Mouse (Mus musculus): Measurements from ENCODE around the gene Scyl3. TPM values are rescaled to one million over a fixed set of nuclear protein-coding genes. Genes with fewer than 3 reads are reported as not detected.

Scyl3 gene
- total RNA-seq, 2 experiments from 2014 or later = 9.0 to 9.1 TPM

DNA sequence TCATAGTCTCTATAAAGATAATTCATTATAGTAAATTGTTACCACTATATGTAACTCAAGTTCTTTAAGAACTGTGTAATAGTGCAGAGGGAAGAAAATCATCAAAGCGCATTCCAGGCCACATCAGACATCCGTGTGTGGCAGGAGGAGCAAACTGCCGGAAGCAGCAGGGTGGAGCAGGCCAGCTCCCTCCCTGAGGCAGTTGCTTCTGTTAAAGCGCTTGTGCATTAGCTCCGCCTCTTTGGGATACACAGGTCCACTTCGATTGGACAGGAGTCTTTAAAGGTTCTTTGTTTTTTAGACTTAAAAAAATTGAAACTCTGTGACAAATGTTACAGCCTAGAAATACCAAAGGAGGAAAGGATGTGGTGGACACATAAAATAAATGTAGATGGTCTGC lies 13.2 kb downstream of the Scyl3 start:
- no peak for DNase-seq
- intact Hi-C loops (cut with DNase I) = no loop called here

DNA sequence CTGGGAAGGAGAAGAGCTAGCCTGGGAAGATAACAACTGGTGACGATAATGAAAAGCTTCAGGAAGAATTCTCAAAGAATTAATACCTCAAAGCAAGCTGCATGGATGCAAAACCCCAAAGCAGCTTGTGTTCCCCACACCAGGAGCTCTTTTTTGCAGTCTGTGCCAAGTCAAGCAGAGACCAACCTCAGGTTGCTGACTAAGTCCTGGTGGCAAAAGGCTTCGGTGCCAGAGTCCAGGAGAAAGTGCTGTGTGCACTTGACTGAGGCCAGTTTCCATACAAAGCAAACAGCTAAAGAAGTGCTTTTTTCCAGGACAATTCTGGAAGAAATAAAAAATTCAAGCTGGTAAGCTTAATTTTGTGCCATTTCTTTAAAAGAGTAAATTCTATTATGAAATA lies 24.5 kb downstream of the Scyl3 start:
- intact Hi-C loops (cut with DNase I) = no loop called here

DNA sequence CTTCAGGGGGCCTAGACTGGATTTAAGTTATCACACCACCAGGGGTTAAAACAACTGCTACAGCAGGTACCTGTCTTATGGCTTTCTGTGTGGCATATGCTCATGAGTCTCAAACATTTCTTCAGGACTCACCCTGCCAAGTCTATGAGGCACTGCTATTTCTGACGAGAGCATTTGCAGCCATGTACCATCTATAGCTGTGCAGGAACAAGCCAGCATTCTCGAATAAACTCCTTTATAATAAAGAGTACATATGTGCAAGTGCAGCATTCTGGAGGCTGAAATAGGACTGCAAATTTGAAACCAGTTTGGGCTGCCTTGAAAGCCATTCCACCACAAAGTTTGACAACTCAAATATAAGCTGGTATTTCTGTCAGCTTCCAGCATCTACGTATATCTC lies 29.1 kb downstream of the Scyl3 start:
- intact Hi-C loops (cut with DNase I) = no loop called here

More for the DNA sequence above, 24.5 kb downstream of the Scyl3 start:
- DNase-seq = no peak

DNA sequence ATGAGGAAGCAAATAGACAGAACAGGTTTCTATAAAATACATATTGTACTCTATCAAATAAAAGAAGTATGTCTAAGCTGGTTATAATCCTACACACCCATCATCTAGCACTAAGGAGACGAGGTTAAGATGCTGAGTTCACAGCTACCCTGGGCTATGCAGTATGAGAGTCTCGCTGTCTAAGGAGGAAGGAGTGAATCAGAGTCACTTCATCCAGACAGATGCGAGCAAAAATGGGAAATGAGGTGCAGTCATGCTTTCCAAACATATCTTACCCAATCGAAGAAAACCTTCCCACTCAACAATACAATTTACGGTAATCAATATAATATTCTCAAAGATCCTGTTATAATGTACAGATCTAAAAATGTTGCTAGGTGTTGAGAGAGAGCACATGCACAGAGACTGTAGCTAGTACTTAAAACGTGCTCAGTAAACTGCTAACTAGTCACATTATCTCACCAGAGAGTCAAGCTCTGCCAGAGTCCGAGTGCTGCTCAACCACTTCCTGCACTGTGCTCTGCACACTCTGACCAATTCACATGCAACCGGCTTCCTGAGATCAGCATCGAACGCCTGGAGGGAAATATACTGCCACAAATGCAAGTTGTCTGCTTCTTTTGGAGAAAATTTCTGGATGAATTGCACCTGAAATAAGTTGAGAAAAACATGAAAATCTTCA lies 35.2 kb downstream of the Scyl3 start:
- no peak for DNase-seq
- intact Hi-C loops (cut with DNase I) = no loop called here

More for the DNA sequence above, 29.1 kb downstream of the Scyl3 start:
- DNase-seq = no peak

DNA sequence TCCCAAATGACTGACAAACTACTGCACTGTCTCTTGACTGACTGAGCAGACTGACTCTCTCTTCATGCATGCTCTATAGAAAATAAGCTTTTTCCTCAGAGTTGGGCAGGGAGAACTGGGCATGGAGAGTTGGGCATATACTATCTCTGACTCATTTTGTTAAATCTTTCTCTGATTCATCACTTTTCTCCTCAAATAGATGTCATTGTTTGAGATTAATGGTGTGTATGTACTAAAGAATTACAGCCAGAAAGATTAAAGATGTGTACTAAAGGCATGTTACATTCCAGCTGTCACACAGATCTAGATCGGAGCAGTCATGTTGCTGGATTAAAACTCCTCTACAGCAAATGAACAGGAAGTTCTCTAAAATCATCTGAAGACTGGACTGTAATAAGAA lies 45.6 kb downstream of the Scyl3 start:
- intact Hi-C loops (cut with DNase I) = no loop called here

DNA sequence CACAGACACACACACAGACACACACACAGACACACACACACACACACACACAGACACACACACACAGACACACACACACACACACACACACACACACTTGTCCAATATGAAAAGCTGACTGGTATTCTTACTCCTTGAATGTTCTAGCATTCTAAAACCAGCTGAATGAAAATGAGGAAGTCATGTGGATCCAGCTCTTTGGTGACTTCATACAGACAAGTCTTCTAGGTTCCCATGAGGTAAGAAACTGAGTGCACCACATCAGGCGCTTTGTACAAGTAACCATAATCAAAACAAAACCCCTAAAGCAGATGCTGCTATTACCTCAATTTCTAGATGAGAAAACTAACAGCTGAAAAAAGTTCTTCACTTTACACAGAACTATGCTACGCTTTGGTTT lies 46.2 kb downstream of the Scyl3 start:
- intact Hi-C loops (cut with DNase I) = no loop called here
- no peak for DNase-seq

More for the DNA sequence above, 45.6 kb downstream of the Scyl3 start:
- no peak for DNase-seq

DNA sequence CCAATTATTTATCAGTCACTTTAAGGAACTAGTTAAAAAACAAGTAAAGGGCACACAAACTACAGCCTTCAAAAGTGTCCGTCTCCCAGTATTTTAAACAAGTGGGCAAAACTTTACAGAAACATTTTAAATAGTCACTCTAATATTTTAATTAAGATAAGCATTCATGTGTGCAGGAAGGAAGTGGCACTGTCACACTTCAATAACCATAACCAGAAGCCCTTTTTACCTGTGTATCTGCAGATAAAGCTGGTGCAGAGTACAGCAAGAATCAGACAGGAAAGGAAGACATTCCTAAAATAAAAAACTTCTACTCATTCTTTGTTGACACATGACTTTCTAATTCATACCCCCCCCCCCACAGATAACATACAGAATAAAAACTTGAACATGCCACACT lies 47.6 kb downstream of the Scyl3 start:
- no peak for DNase-seq
- intact Hi-C loops (cut with DNase I) = no loop called here

DNA sequence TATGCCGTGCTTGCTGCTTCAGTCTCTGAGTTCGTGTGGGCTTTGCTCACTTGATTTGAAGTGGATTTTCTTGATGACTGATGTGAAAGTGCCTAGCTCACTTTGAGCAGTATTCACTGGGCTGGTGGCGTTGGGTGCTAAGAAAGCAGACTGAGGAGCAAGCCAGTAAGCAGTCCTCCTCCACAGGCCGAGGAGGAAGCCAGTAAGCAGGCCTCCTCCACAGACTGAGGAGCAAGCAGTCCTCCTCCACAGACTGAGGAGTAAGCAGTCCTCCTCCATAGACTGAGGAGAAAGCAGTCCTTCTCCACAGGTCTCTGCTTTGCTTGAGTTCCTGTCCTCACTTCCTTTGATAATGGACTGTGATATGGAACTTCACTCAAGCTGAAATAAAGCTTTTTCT lies 63.5 kb downstream of the Scyl3 start:
- intact Hi-C loops (cut with DNase I) = no loop called here
- DNase-seq = no peak

DNA sequence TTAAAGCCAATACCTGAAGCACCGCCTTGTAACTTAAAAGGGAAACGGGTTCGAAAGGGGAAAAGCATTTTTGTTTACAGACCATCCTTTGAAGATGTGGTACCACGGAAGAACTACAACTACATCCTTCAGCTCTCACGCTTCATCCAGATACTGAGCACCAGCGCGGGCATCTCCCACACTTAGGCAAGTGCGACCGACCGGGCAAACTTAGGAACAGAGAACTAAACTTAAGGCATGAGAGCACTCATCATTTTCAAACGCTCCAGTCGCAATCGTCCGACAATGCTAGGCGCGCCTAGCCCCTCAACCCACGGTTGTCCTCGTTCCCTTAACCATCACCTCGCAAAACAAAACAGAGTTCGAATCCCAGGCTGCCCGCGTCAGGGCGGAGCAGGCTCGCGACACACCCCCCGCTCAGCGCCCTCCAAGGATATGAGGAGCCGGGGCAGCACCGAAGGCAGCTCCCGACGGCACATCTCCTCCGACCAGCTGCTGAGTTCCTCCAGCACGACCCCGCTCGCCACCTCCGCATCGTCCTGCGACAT lies 65.3 kb downstream of the Scyl3 start:
- intact Hi-C loops (cut with DNase I) = no loop called here

DNA sequence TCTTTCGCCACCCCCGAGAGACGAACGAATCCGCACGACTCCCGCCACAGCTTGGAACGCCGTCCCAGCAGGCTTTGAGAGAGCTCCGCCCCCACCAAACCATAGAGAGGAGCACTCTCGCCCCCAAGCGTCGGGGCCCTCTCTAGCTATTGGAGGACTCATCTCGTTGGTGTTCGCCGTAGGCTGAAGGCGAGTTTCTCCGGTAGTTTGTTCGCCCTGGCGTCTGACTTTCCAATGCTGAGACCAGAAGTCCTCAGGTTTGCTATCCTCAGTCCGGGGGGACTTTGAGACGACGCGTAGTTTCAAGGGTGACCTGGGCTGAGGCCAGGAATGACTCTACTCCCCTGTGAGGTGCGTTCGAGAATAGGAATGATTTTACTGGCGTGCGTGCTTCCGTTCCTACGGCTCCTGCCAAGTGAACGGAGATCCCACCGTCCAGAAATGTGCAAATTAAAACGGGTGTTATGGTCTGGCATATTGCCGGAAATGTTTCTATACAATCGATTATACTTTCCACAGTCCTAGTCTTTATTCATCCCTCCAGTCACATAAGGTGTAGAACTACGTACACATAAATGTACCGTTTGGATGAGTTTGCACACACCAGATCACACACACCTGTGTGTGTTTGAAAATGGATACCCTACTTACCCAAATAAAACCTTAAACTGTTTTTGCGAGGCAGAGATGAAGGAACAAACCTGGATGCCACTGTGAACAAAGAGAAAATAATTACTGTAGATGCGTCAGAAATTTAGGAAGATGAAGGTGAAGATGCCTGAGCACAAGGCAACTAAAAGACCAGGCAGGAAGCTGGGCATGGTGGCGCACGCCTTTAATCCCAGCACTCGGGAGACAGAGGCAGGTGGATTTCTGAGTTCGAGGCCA lies 66.1 kb downstream of the Scyl3 start, which contains the start of the genes BC055324 and Mettl18:
TSS of gene BC055324 (minus strand) at position 76 of the 888 bp plus-strand sequence.
TSS of gene Mettl18 (plus strand) at position 169 of the 888 bp plus-strand sequence.
- intact Hi-C loops (cut with DNase I) = no loop called here
- DNase-seq = peak; percentile 93 to 95

More for the DNA sequence above, 65.3 kb downstream of the Scyl3 start:
- no peak for DNase-seq

DNA sequence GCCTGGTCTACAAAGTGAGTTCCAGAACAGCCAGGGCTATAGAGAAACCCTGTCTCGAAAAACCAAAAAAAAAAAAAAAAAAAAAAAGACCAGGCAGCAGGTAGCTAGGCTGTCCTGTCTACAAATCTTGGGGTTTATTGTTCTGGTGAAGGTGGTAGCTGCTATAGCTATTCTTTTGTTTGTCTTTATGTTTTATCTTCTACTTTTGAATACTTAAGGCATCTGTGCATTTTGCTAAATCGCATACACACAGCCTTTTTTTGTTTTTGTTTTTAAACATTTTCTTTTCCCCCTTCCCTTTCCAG lies 66.7 kb downstream of the Scyl3 start:
- intact Hi-C loops (cut with DNase I) = no loop called here

DNA sequence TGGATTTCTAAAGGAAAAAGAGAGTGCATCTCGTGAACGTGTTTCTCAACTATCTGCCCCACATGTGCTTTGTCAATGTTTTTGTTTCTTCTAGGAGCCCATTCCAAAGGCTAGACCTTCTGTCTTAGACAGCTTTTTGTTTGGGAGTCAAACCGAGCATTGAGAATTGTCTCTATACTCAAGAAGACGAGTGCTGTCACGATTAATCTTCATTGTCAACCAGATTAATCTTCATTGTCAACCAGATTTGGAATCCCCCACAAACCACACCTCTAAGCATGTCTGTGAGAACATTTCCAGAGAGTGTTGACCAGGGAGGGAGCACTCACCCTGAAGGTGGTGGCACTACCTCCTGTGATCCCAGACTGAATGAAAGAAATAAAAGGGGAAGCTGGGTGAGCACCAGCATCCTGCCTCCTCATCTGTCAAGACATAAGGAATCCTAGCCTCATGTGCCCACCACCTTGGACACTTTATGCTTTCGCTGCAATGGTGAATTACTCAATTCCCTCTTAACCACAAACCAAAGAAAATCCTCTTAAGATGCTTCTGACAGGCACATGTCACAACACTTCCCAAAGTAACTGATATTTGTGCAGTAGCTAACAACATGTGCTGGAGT lies 73.0 kb downstream of the Scyl3 start:
- intact Hi-C loops (cut with DNase I) = no loop called here
- DNase-seq = no peak

More for the DNA sequence above, 66.7 kb downstream of the Scyl3 start:
- DNase-seq = no peak

DNA sequence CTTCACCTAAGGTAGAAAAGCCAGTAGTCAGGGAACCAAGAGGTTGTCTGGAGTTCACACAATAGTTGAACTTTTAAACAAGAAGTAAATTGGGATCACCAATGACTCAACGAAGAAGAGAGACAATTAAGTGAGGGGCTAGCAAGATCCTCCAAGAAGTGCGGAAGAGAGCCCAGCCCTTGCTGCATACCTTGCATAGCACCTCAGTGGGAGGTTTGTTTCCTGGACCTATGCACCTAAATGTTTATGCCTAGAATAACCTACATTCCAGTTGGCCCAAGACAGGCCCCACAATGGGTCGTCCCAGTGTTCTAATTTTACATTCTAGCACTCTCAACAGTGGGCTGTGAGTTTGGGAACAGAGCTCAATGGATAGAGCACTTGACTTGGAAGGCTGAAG lies 75.4 kb downstream of the Scyl3 start:
- DNase-seq = no peak
- intact Hi-C loops (cut with DNase I) = no loop called here

Other genes with a start within 250 kb of the Scyl3 start
- gene Mettl11b, start 203.9 kb upstream of the Scyl3 start, total RNA-seq (2021) = under 1 TPM; 0.37 to 0.48 TPM
- gene Kifap3, start 149.5 kb upstream of the Scyl3 start, total RNA-seq (2021) = 10 to 100 TPM; 24.8 to 26.1 TPM
- gene BC055324, start 65.7 kb downstream of the Scyl3 start, total RNA-seq (2021) = 1 to 10 TPM; 1.5 to 3.3 TPM
- 1 to 10 TPM; 3.4 to 4.7 TPM for gene Mettl18, start 65.8 kb downstream of the Scyl3 start, total RNA-seq (2021)
- 1 to 10 TPM; 2.3 to 3.6 TPM for gene Sele, start 119.1 kb downstream of the Scyl3 start, total RNA-seq (2021)
- 1 to 10 TPM; 1.4 to 1.6 TPM for gene Sell, start 132.9 kb downstream of the Scyl3 start, total RNA-seq (2021)
- gene Selp, start 186.2 kb downstream of the Scyl3 start, total RNA-seq (2021) = 1 to 10 TPM in 1 of 2 experiments, under 1 TPM in 1; 0.98 to 1.2 TPM
- 1 to 10 TPM in 1 of 2 experiments, under 1 TPM in 1; 0.60 to 1.1 TPM for gene F5, start 222.7 kb downstream of the Scyl3 start, total RNA-seq (2021)

All from heart, postnatal 10 days (tissue).